Mouse (Mus musculus): ENCODE data around the gene Il9r.

GRCm38 (mm10) chr11:32139528-32139961, 60.5 kb downstream of the Il9r start:
- no peak for TF ChIP-seq CTCF (IDR thresholded peaks at IDR 0.05; ENCODE audit: extremely low read depth, insufficient read depth, insufficient read length, insufficient replicate concordance)
- no peak for TF ChIP-seq POLR2A (IDR thresholded peaks at IDR 0.05; ENCODE audit: low read depth, low read length)

All from spleen, adult 2 months (tissue).